Mouse (Mus musculus) testis, postnatal 14 days (tissue): ENCODE measurements around the gene Pirt.
A peak's percentile ranks its signal among the peaks of the same experiment; 100 is the strongest.

Experiments
- DNase-seq: peaks from one replicate; pipeline ENCODE4 v3.0.0; 2021; ENCODE audit warnings: low spot score

The Pirt gene

GRCm38 (mm10) chr11:66946521-66946920 lies 34.7 kb downstream of the Pirt start:
- DNase-seq = no peak

GRCm38 (mm10) chr11:66946922-66947321 lies 35.1 kb downstream of the Pirt start:
- no peak for DNase-seq

- DNase-seq = peak; percentile 6
These were observed 44.5 kb downstream of the Pirt start, which contains the start of gene Tmem238l for GRCm38 (mm10) chr11:66956303-66956702. TSS of gene Tmem238l (plus strand) at chr11:66956638.

GRCm38 (mm10) chr11:66960797-66961196 lies 49.0 kb downstream of the Pirt start:
- no peak for DNase-seq

- DNase-seq = no peak
These were observed 49.8 kb downstream of the Pirt start for GRCm38 (mm10) chr11:66961447-66962176.

- DNase-seq = no peak
These were observed 51.7 kb downstream of the Pirt start for GRCm38 (mm10) chr11:66963462-66963861.

- DNase-seq = no peak
These were observed 54.8 kb downstream of the Pirt start for GRCm38 (mm10) chr11:66966500-66967116.

- no peak for DNase-seq
These were observed 56.8 kb downstream of the Pirt start for GRCm38 (mm10) chr11:66968575-66968974.

- DNase-seq = no peak
These were observed 61.7 kb downstream of the Pirt start for GRCm38 (mm10) chr11:66973507-66973906.

- no peak for DNase-seq
These were observed 64.0 kb downstream of the Pirt start for GRCm38 (mm10) chr11:66975606-66976330.
